Mouse (Mus musculus) CH12.LX (cell line): ENCODE measurements around the gene Cyp4b1. TPM values are rescaled to one million over a fixed set of nuclear protein-coding genes. Genes with fewer than 3 reads are reported as not detected.

Experiments
- DNase-seq: peaks from one replicate; pipeline ENCODE4 v3.0.0-alpha.2; 2013; ENCODE audit errors: extremely low read depth
- H3K27ac ChIP-seq: 2 replicates; pipeline ENCODE4 v1.5.1; 2012; ENCODE audit warnings: low read depth, mild to moderate bottlenecking, control low read depth, moderate library complexity; ENCODE audit not compliant: insufficient read depth
- H3K27me3 ChIP-seq: replicated peaks from 2 replicates; pipeline ENCODE3; 2012; ENCODE audit warnings: inconsistent platforms
- H3K36me3 ChIP-seq, 2 experiments: replicated peaks in 1 of 2; 2 replicates each; pipeline versions ENCODE3 to v1.6.1; 2012; ENCODE audit warnings: inconsistent platforms in 1 of 2, low read length in 1 of 2, mild to moderate bottlenecking in 1 of 2, mixed read lengths in 1 of 2, moderate library complexity in 1 of 2; ENCODE audit not compliant: control insufficient read depth in 1 of 2, insufficient read depth in 1 of 2
- H3K4me1 ChIP-seq, 2 experiments: 2 replicates each; pipeline ENCODE4 v1.6.1; 2012; ENCODE audit warnings: inconsistent platforms in 1 of 2, moderate library complexity in 1 of 2; ENCODE audit not compliant: insufficient read depth in 2 of 2, control insufficient read depth in 1 of 2
- H3K4me2 ChIP-seq: 2 replicates; pipeline ENCODE4 v1.6.1; 2012; ENCODE audit warnings: low read depth, mild to moderate bottlenecking, control low read depth; ENCODE audit not compliant: poor library complexity, insufficient read depth, severe bottlenecking
- H3K4me3 ChIP-seq, 3 experiments: fragments of 150-350 bp in 1 of 3; sonication (generic) in 1 of 3; replicated peaks in 1 of 3; 2 replicates each; pipeline versions ENCODE3 to v1.5.1; 2011 to 2012; ENCODE audit warnings: low read depth in 2 of 3, low read length in 2 of 3, mild to moderate bottlenecking in 2 of 3, moderate library complexity in 2 of 3, control low read depth in 1 of 3, improper control_type of control experiment in 1 of 3, inconsistent platforms in 1 of 3, mixed read lengths in 1 of 3; ENCODE audit not compliant: poor library complexity in 1 of 3
- H3K79me2 ChIP-seq: replicated peaks from 2 replicates; pipeline ENCODE4 v1.6.1; 2012; ENCODE audit warnings: mild to moderate bottlenecking, moderate library complexity; ENCODE audit not compliant: control insufficient read depth, poor library complexity, insufficient read depth, severe bottlenecking; ENCODE audit errors: extremely low read depth
- H3K9ac ChIP-seq: 2 replicates; pipeline ENCODE4 v1.6.1; 2012; ENCODE audit warnings: low read depth, mild to moderate bottlenecking, control low read depth, moderate library complexity; ENCODE audit not compliant: insufficient read depth
- H3K9me3 ChIP-seq: replicated peaks from 2 replicates; pipeline ENCODE3; 2012; ENCODE audit warnings: low read length, inconsistent platforms, mixed read lengths
- CHD1 ChIP-seq: IDR thresholded peaks from 2 replicates; pipeline ENCODE4 v1.6.1; 2012; ENCODE audit warnings: low read depth, low read length, improper control_type of control experiment, inconsistent platforms
- CHD2 ChIP-seq: IDR thresholded peaks from 2 replicates; pipeline ENCODE4 v1.6.1; 2011; ENCODE audit warnings: low read length, improper control_type of control experiment
- CTCF ChIP-seq, 2 experiments: IDR thresholded peaks in 1 of 2; conservative IDR thresholded peaks in 1 of 2; 2 replicates each; pipeline ENCODE4 v1.5.1; 2011 to 2012; ENCODE audit warnings: low read depth in 2 of 2, low read length in 2 of 2, improper control_type of control experiment in 1 of 2, inconsistent platforms in 1 of 2, mild to moderate bottlenecking in 1 of 2, moderate library complexity in 1 of 2
- E2F4 ChIP-seq: IDR thresholded peaks from 2 replicates; pipeline ENCODE4 v1.6.1; 2011; ENCODE audit warnings: low read depth, low read length, improper control_type of control experiment; ENCODE audit not compliant: insufficient replicate concordance
- ELF1 ChIP-seq: IDR thresholded peaks from 2 replicates; pipeline ENCODE4 v1.6.1; 2014; ENCODE audit warnings: low read depth, mild to moderate bottlenecking, inconsistent platforms, low read length, improper control_type of control experiment
- EP300 ChIP-seq: IDR thresholded peaks from 2 replicates; pipeline ENCODE4 v1.6.1; 2011; ENCODE audit warnings: low read length, improper control_type of control experiment
- ETS1 ChIP-seq: conservative IDR thresholded peaks from 2 replicates; pipeline ENCODE4 v1.6.1; 2012; ENCODE audit warnings: low read depth, mild to moderate bottlenecking, inconsistent platforms, low read length, improper control_type of control experiment, moderate library complexity
- GABPA ChIP-seq: IDR thresholded peaks from 2 replicates; pipeline ENCODE4 v1.6.1; 2012; ENCODE audit warnings: low read depth, low read length, improper control_type of control experiment, inconsistent platforms; ENCODE audit not compliant: insufficient replicate concordance
- HCFC1 ChIP-seq: IDR thresholded peaks from 2 replicates; pipeline ENCODE4 v1.6.1; 2012; ENCODE audit warnings: low read depth, mild to moderate bottlenecking, inconsistent platforms, low read length, improper control_type of control experiment
- IRF4 ChIP-seq: IDR thresholded peaks from 2 replicates; pipeline ENCODE4 v1.6.1; 2014; ENCODE audit warnings: low read depth, mild to moderate bottlenecking, inconsistent platforms, low read length, improper control_type of control experiment
- JUN ChIP-seq: IDR thresholded peaks from 2 replicates; pipeline ENCODE4 v1.6.1; 2011; ENCODE audit warnings: low read depth, mild to moderate bottlenecking, low read length, improper control_type of control experiment, moderate library complexity; ENCODE audit not compliant: insufficient read depth
- MAFK ChIP-seq: IDR thresholded peaks from 2 replicates; pipeline ENCODE4 v1.6.1; 2011; ENCODE audit warnings: low read length, improper control_type of control experiment; ENCODE audit not compliant: insufficient replicate concordance
- MAX ChIP-seq: IDR thresholded peaks from 2 replicates; pipeline ENCODE4 v1.6.1; 2011; ENCODE audit warnings: low read length, improper control_type of control experiment
- MEF2A ChIP-seq: IDR thresholded peaks from 2 replicates; pipeline ENCODE4 v1.6.1; 2014; ENCODE audit warnings: low read depth, mild to moderate bottlenecking, inconsistent platforms, low read length, improper control_type of control experiment, borderline replicate concordance
- MXI1 ChIP-seq: IDR thresholded peaks from 2 replicates; pipeline ENCODE4 v1.6.1; 2011; ENCODE audit warnings: mild to moderate bottlenecking, low read depth, low read length, improper control_type of control experiment
- MYC ChIP-seq: IDR thresholded peaks from 2 replicates; pipeline ENCODE4 v1.6.1; 2011; ENCODE audit warnings: low read depth, mild to moderate bottlenecking, improper control_type of control experiment, low read length
- NELFE ChIP-seq: IDR thresholded peaks from 2 replicates; pipeline ENCODE4 v1.6.1; 2011; ENCODE audit warnings: low read depth, low read length, improper control_type of control experiment
- NRF1 ChIP-seq: IDR thresholded peaks from 2 replicates; pipeline ENCODE4 v1.6.1; 2014; ENCODE audit warnings: low read depth, mild to moderate bottlenecking, inconsistent platforms, low read length, improper control_type of control experiment, moderate library complexity
- PAX5 ChIP-seq: IDR thresholded peaks from 2 replicates; pipeline ENCODE4 v1.6.1; 2012; ENCODE audit warnings: low read length, inconsistent platforms, mixed read lengths
- POLR2A ChIP-seq: IDR thresholded peaks from 2 replicates; pipeline ENCODE4 v1.6.1; 2011; ENCODE audit warnings: low read depth, mild to moderate bottlenecking, improper control_type of control experiment, low read length
- POLR2AphosphoS2 ChIP-seq: IDR thresholded peaks from 2 replicates; pipeline ENCODE4 v1.6.1; 2011; ENCODE audit warnings: low read depth, low read length, improper control_type of control experiment
- RAD21 ChIP-seq: IDR thresholded peaks from 2 replicates; pipeline ENCODE4 v1.6.1; 2011; ENCODE audit warnings: low read depth, mild to moderate bottlenecking, low read length, improper control_type of control experiment, moderate library complexity
- RCOR1 ChIP-seq: conservative IDR thresholded peaks from 2 replicates; pipeline ENCODE4 v1.6.1; 2012; ENCODE audit warnings: low read depth, mild to moderate bottlenecking, inconsistent platforms, low read length, improper control_type of control experiment
- SIN3A ChIP-seq: IDR thresholded peaks from 2 replicates; pipeline ENCODE4 v1.6.1; 2012; ENCODE audit warnings: low read length, improper control_type of control experiment, inconsistent platforms
- SMC3 ChIP-seq: IDR thresholded peaks from 2 replicates; pipeline ENCODE4 v1.6.1; 2011; ENCODE audit warnings: low read depth, low read length, improper control_type of control experiment
- TBP ChIP-seq: conservative IDR thresholded peaks from 2 replicates; pipeline ENCODE4 v1.6.1; 2011; ENCODE audit warnings: low read depth, low read length, improper control_type of control experiment
- USF1 ChIP-seq: IDR thresholded peaks from 2 replicates; pipeline ENCODE4 v1.6.1; 2014; ENCODE audit warnings: low read depth, mild to moderate bottlenecking, inconsistent platforms, low read length, improper control_type of control experiment
- USF2 ChIP-seq: conservative IDR thresholded peaks from 2 replicates; pipeline ENCODE4 v1.6.1; 2011; ENCODE audit warnings: low read depth, low read length, improper control_type of control experiment
- ZC3H11A ChIP-seq: IDR thresholded peaks from 2 replicates; pipeline ENCODE4 v1.6.1; 2012; ENCODE audit warnings: low read depth, mild to moderate bottlenecking, inconsistent platforms, low read length, improper control_type of control experiment
- ZKSCAN1 ChIP-seq: IDR thresholded peaks from 2 replicates; pipeline ENCODE4 v1.6.1; 2012; ENCODE audit warnings: low read depth, inconsistent platforms, low read length, improper control_type of control experiment, borderline replicate concordance
- ZNF384 ChIP-seq: IDR thresholded peaks from 2 replicates; pipeline ENCODE4 v1.6.1; 2012; ENCODE audit warnings: low read depth, low read length, improper control_type of control experiment, inconsistent platforms
- dilution Hi-C: fragments of 300-500 bp; cut with MboI; formaldehyde crosslinking; loops from 2 replicates; pipeline ENCODE4 v1.14.3; 2020; ENCODE audit warnings: low sequenced_read_pairs; ENCODE audit not compliant: extremely low pct_unique_long_range_greater_than_20kb, extremely low pct_ligation_motif_present
- in situ Hi-C: fragments of 300-500 bp; cut with MboI; formaldehyde crosslinking; loops from 3 replicates; pipeline ENCODE4 v1.14.3; 2019; ENCODE audit warnings: low sequenced_read_pairs, low pct_ligation_motif_present, low pct_unique_long_range_greater_than_20kb, mixed read lengths
- polyA plus RNA-seq: library from polyadenylated mRNA; unstranded; fragments of >175 nt; gene quantifications from 2 replicates; pipeline ENCODE4 v1.2.1, GENCODE M21; 2012; ENCODE audit warnings: low read depth; ENCODE audit not compliant: insufficient read length
- total RNA-seq, 2 experiments: library from RNA; depleted of rRNA; stranded (reverse); fragments of 300-350 nt in 1 of 2; fragments of >200 nt in 1 of 2; gene quantifications; 2 replicates each; pipeline ENCODE4 v1.2.3; 2012 to 2014

Cyp4b1 gene
- total and polyA plus RNA-seq, 3 experiments: not detected

- Histone ChIP-seq H3K9ac (no peak overlapping the region), H3K79me2 (no peaks in the 10 kb centered on the region), H3K4me3 (no peak overlapping the region), H3K27ac (no peak overlapping the region), H3K36me3 (no peaks in the 10 kb centered on the region), H3K4me1 (no peaks in the 10 kb centered on the region; a peak in 1 of 4 replicates), H3K4me2 (no peak overlapping the region), H3K27me3 (peaks cover 61% of the 10 kb centered on the region), H3K9me3 (no peaks in the 10 kb centered on the region)
- no peak for DNase-seq
- in situ Hi-C loops (no loop called here), dilution Hi-C loops (no loop called here)
- TF ChIP-seq JUN (no peak), ZC3H11A (no peak), USF1 (no peak), GABPA (no peak), EP300 (no peak), CHD1 (no peak), MEF2A (no peak), MXI1 (no peak), RAD21 (no peak), IRF4 (no peak), SIN3A (no peak), MYC (no peak), PAX5 (no peak), MAFK (no peak), POLR2AphosphoS2 (no peak), USF2 (no peak), CTCF (conservative IDR thresholded peaks at IDR 0.05 in 1 of 2, IDR thresholded peaks at IDR 0.05 in 1 of 2; ENCODE audit: low read depth in 2 of 2, low read length in 2 of 2) (no peak), MAX (no peak), HCFC1 (no peak), E2F4 (no peak)
These were observed 1.8 kb upstream of the Cyp4b1 start for GRCm38 (mm10) chr4:115649344-115649743.

- Histone ChIP-seq H3K9me3 (no peaks in the 10 kb centered on the region), H3K27ac (no peak overlapping the region), H3K36me3 (no peaks in the 10 kb centered on the region), H3K79me2 (no peaks in the 10 kb centered on the region), H3K9ac (no peak overlapping the region), H3K4me2 (no peak overlapping the region), H3K4me1 (no peaks in the 10 kb centered on the region; a peak in 1 of 4 replicates), H3K27me3 (peaks cover 65% of the 10 kb centered on the region), H3K4me3 (no peak overlapping the region)
- in situ Hi-C loops (no loop called here), dilution Hi-C loops (no loop called here)
- TF ChIP-seq TBP (no peak), POLR2AphosphoS2 (no peak), ZC3H11A (no peak), NELFE (no peak), ZNF384 (no peak), SIN3A (no peak), ZKSCAN1 (no peak), E2F4 (no peak), NRF1 (no peak), GABPA (no peak), ETS1 (no peak), POLR2A (no peak), ELF1 (no peak), CHD1 (no peak), CHD2 (no peak), MYC (no peak), SMC3 (no peak), RCOR1 (no peak)
- DNase-seq: no peak
These were observed 1.2 kb upstream of the Cyp4b1 start for GRCm38 (mm10) chr4:115648752-115649151.
